Mouse (Mus musculus) C2C12 (cell line): ENCODE measurements at regions not wholly inside any gene's neighbourhood (a gene's known extent, or its start where the extent isn't known, plus 50 kb on each side); places are given as distances from the start of the nearest gene placed in this dataset.

Experiments used
- CEBPB ChIP-seq: IDR thresholded peaks from one replicate; pipeline ENCODE4 v1.6.1; 2011; ENCODE audit warnings: low read depth, mild to moderate bottlenecking, control low read depth, moderate library complexity
- CTCF ChIP-seq: IDR thresholded peaks from one replicate; pipeline ENCODE4 v1.5.1; 2011; ENCODE audit not compliant: control insufficient read depth, insufficient read depth, insufficient read length
- FOSL1 ChIP-seq: IDR thresholded peaks from one replicate; pipeline ENCODE4 v1.8.0; 2011; ENCODE audit warnings: mild to moderate bottlenecking, low read length; ENCODE audit not compliant: poor library complexity, insufficient read depth, severe bottlenecking
- MAX ChIP-seq: IDR thresholded peaks from one replicate; pipeline ENCODE4 v1.6.1; 2011; ENCODE audit warnings: mild to moderate bottlenecking, control low read depth
- MYOD1 ChIP-seq: IDR thresholded peaks from one replicate; pipeline ENCODE4 v1.6.1; 2011; ENCODE audit warnings: low read depth; ENCODE audit not compliant: control insufficient read depth, insufficient read length
- USF1 ChIP-seq: IDR thresholded peaks from one replicate; pipeline ENCODE4 v1.6.1; 2011; ENCODE audit warnings: low read depth, mild to moderate bottlenecking, control low read depth, moderate library complexity

- no peak for TF ChIP-seq CTCF
- TF ChIP-seq MAX = no peak
- TF ChIP-seq MYOD1 = no peak
- TF ChIP-seq USF1 = no peak
- TF ChIP-seq FOSL1 = no peak
- TF ChIP-seq CEBPB = no peak
Observed at GRCm38 (mm10) chr3:52529136-52529535, 261.0 kb downstream of the Foxo1 start.
